Comparison of ENCODE assay signal across 20 mouse cellular contexts in the genomic region with DNA sequence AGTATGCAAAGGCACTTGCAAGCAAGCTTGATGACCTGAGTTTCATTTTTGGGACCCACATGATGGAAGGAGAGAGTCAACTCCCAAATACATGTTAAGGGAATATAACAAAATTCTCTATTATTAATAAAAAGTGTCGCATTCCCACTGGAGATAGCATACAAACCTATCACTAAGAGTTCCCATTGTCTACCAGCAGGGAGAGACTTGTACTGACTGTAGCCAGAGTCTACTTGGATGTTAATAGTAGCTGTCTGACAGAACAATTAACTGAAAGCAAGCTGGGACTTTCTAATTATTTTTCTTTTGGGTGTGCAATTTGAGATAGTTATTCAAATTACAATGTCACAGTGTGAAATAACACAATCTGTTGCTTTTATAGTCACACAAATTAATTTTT. TPM values are rescaled to one million over a fixed set of nuclear protein-coding genes. Genes with fewer than 3 reads are reported as not detected.
"Had no signal": no experiment of that assay in that cellular context is flagged by ENCODE, and none has a peak within 500 bp of the region (broad histone marks: within the 10 kb centered on the region; RNA-seq: fewer than 3 reads in every experiment).

No protein-coding gene starts in this region.

- H3K27ac ChIP-seq: lung, embryonic 15.5 days; macrophage; midbrain, embryonic 12.5 days; neural tube, embryonic 12.5 days; stomach, embryonic 15.5 days; stomach, postnatal 0 days had no signal

- H3K4me3 ChIP-seq: lung, embryonic 15.5 days; megakaryocyte, embryonic 14.5 days; midbrain, embryonic 12.5 days; neural tube, embryonic 12.5 days; stomach, embryonic 15.5 days had no signal

- H3K9ac ChIP-seq: liver, postnatal 0 days; lung, embryonic 15.5 days; midbrain, embryonic 12.5 days; neural tube, embryonic 12.5 days; stomach, embryonic 15.5 days had no signal

- DNase-seq: liver, postnatal 0 days; lung, adult 2 months; lung, postnatal 14 days; lung, postnatal 36 days; midbrain, embryonic 14.5 days; right cerebral cortex, postnatal 14 days; thymus, adult 2 months; thymus, postnatal 25 days; thymus, postnatal 4 days had no signal

- H3K27me3 ChIP-seq: lung, embryonic 15.5 days; megakaryocyte, embryonic 14.5 days; midbrain, embryonic 12.5 days; neural tube, embryonic 12.5 days; stomach, embryonic 15.5 days had no signal

- H3K9me3 ChIP-seq: lung, embryonic 15.5 days; megakaryocyte, embryonic 14.5 days; midbrain, embryonic 12.5 days; neural tube, embryonic 12.5 days; stomach, embryonic 15.5 days had no signal

- H3K36me3 ChIP-seq: lung, embryonic 15.5 days; midbrain, embryonic 12.5 days; neural tube, embryonic 12.5 days; stomach, embryonic 15.5 days had no signal

- ATAC-seq: liver, postnatal 0 days; lung, postnatal 0 days; midbrain, embryonic 16.5 days had no signal

- H3K4me2 ChIP-seq: lung, embryonic 15.5 days; midbrain, embryonic 12.5 days; neural tube, embryonic 12.5 days; stomach, embryonic 15.5 days had no signal

- H3K4me1 ChIP-seq: lung, embryonic 15.5 days; megakaryocyte, embryonic 14.5 days; midbrain, embryonic 12.5 days; neural tube, embryonic 12.5 days; stomach, embryonic 15.5 days had no signal

RNA-seq across cellular contexts. Expression of gene Thsd7b, which starts 31.1 kb away (rescaled TPM):
- total RNA-seq: monocyte, adult 5-6 weeks; neutrophil, adult 5-6 weeks had no signal
- polyA plus RNA-seq: macrophage had no signal
